Mouse (Mus musculus): ENCODE results near the gene Cebpz. TPM values are rescaled to one million over a fixed set of nuclear protein-coding genes. Genes with fewer than 3 reads are reported as not detected.

Cebpz gene
- polyA plus RNA-seq, 1 experiment from 2014 or later, result 52.3 TPM

GRCm38 (mm10) chr17:78951225-78951624 is 14.4 kb upstream of the Cebpz start:
- Histone ChIP-seq H3K9ac (ENCODE audit: low read length) (no peak overlapping the region), H3K27me3 (replicated peaks; ENCODE audit: control insufficient read depth, insufficient read depth, low read length) (no peaks in the 10 kb centered on the region), H3K4me3 (ENCODE audit: low read depth, low read length) (no peak overlapping the region), H3K4me1 (ENCODE audit: control insufficient read depth, insufficient read depth, low read length) (no peaks in the 10 kb centered on the region), H3K36me3 (ENCODE audit: control insufficient read depth, insufficient read depth, low read length) (peaks cover 79% of the 10 kb centered on the region), H3K27ac (ENCODE audit: low read depth, low read length) (no peak overlapping the region), H3K4me2 (ENCODE audit: low read length) (no peak overlapping the region), H3K9me3 (replicated peaks; ENCODE audit: control insufficient read depth, low read length) (no peaks in the 10 kb centered on the region)
- no peak for DNase-seq (ENCODE audit: low spot score)
- 94% methylated on average over 5 of the region's 5 CpGs for WGBS
- ATAC-seq, result no peak

GRCm38 (mm10) chr17:78942579-78942978 is 5.7 kb upstream of the Cebpz start:
- no peaks in the 10 kb centered on the region for H3K27me3 ChIP-seq (replicated peaks; ENCODE audit: control insufficient read depth, insufficient read depth, low read length)
- no peak overlapping the region for H3K4me3 ChIP-seq (ENCODE audit: low read depth, low read length)
- H3K4me1 ChIP-seq (ENCODE audit: control insufficient read depth, insufficient read depth, low read length), result peaks cover 3% of the 10 kb centered on the region; the same call in 1 of the 2 replicates
- DNase-seq (ENCODE audit: low spot score), result no peak
- H3K36me3 ChIP-seq (ENCODE audit: control insufficient read depth, insufficient read depth, low read length), result peaks cover 51% of the 10 kb centered on the region
- WGBS, result 77% methylated on average over 11 of the region's 11 CpGs
- H3K9ac ChIP-seq (ENCODE audit: low read length), result no peak overlapping the region
- H3K4me2 ChIP-seq (ENCODE audit: low read length), result no peak overlapping the region
- no peaks in the 10 kb centered on the region for H3K9me3 ChIP-seq (replicated peaks; ENCODE audit: control insufficient read depth, low read length)
- ATAC-seq, result no peak
- no peak overlapping the region for H3K27ac ChIP-seq (ENCODE audit: low read depth, low read length)

GRCm38 (mm10) chr17:78938927-78939326 is 2.1 kb upstream of the Cebpz start:
- H3K4me2 ChIP-seq (ENCODE audit: low read length), result no peak overlapping the region
- H3K9me3 ChIP-seq (replicated peaks; ENCODE audit: control insufficient read depth, low read length), result no peaks in the 10 kb centered on the region
- H3K4me1 ChIP-seq (ENCODE audit: control insufficient read depth, insufficient read depth, low read length), result peaks cover 10% of the 10 kb centered on the region
- no peak overlapping the region for H3K9ac ChIP-seq (ENCODE audit: low read length)
- no peak overlapping the region for H3K27ac ChIP-seq (ENCODE audit: low read depth, low read length)
- DNase-seq (ENCODE audit: low spot score) (no peak), ATAC-seq (no peak)
- H3K36me3 ChIP-seq (ENCODE audit: control insufficient read depth, insufficient read depth, low read length), result peaks cover 42% of the 10 kb centered on the region
- no peak overlapping the region for H3K4me3 ChIP-seq (ENCODE audit: low read depth, low read length)
- H3K27me3 ChIP-seq (replicated peaks; ENCODE audit: control insufficient read depth, insufficient read depth, low read length), result no peaks in the 10 kb centered on the region
- WGBS, result 88% methylated on average over 4 of the region's 4 CpGs

GRCm38 (mm10) chr17:78937229-78937853 is 475 bp upstream of the Cebpz start:
- Histone ChIP-seq H3K27me3 (replicated peaks; ENCODE audit: control insufficient read depth, insufficient read depth, low read length) (no peaks in the 10 kb centered on the region), H3K4me2 (ENCODE audit: low read length) (peak overlapping the region; percentile 71), H3K9ac (ENCODE audit: low read length) (peak overlapping the region; percentile 73), H3K27ac (ENCODE audit: low read depth, low read length) (peak overlapping the region; percentile 27; the same call in 1 of the 2 replicates), H3K36me3 (ENCODE audit: control insufficient read depth, insufficient read depth, low read length) (peaks cover 46% of the 10 kb centered on the region), H3K9me3 (replicated peaks; ENCODE audit: control insufficient read depth, low read length) (no peaks in the 10 kb centered on the region), H3K4me1 (ENCODE audit: control insufficient read depth, insufficient read depth, low read length) (peaks cover 10% of the 10 kb centered on the region), H3K4me3 (ENCODE audit: low read depth, low read length) (peak overlapping the region; percentile 60)
- ATAC-seq, result peak; percentile 38
- WGBS, result 8% methylated on average over 26 of the region's 26 CpGs
- no peak for DNase-seq (ENCODE audit: low spot score)

- H3K9me3 ChIP-seq (replicated peaks; ENCODE audit: control insufficient read depth, low read length), result no peaks in the 10 kb centered on the region
- DNase-seq (ENCODE audit: low spot score) (no peak), ATAC-seq (no peak)
- H3K4me3 ChIP-seq (ENCODE audit: low read depth, low read length), result peak overlapping the region; percentile 60
- peak overlapping the region; percentile 73 for H3K9ac ChIP-seq (ENCODE audit: low read length)
- H3K4me2 ChIP-seq (ENCODE audit: low read length), result peak overlapping the region; percentile 71
- H3K27me3 ChIP-seq (replicated peaks; ENCODE audit: control insufficient read depth, insufficient read depth, low read length), result no peaks in the 10 kb centered on the region
- peaks cover 48% of the 10 kb centered on the region for H3K36me3 ChIP-seq (ENCODE audit: control insufficient read depth, insufficient read depth, low read length)
- H3K27ac ChIP-seq (ENCODE audit: low read depth, low read length), result no peak overlapping the region
- 87% methylated on average over 2 of the region's 2 CpGs for WGBS
- H3K4me1 ChIP-seq (ENCODE audit: control insufficient read depth, insufficient read depth, low read length), result peaks cover 10% of the 10 kb centered on the region
These were observed 1.0 kb downstream of the Cebpz start for GRCm38 (mm10) chr17:78935857-78936256.

- H3K4me2 ChIP-seq (ENCODE audit: low read length), result peak overlapping the region; percentile 72
- 45% methylated on average over 6 of the region's 6 CpGs for WGBS
- no peaks in the 10 kb centered on the region for H3K27me3 ChIP-seq (replicated peaks; ENCODE audit: control insufficient read depth, insufficient read depth, low read length)
- H3K27ac ChIP-seq (ENCODE audit: low read depth, low read length), result no peak overlapping the region
- H3K9me3 ChIP-seq (replicated peaks; ENCODE audit: control insufficient read depth, low read length), result no peaks in the 10 kb centered on the region
- H3K36me3 ChIP-seq (ENCODE audit: control insufficient read depth, insufficient read depth, low read length), result peaks cover 39% of the 10 kb centered on the region
- ATAC-seq (no peak), DNase-seq (ENCODE audit: low spot score) (no peak)
- H3K9ac ChIP-seq (ENCODE audit: low read length), result peak overlapping the region; percentile 79; the same call in 1 of the 2 replicates
- peaks cover 10% of the 10 kb centered on the region; the same call in 1 of the 2 replicates for H3K4me1 ChIP-seq (ENCODE audit: control insufficient read depth, insufficient read depth, low read length)
- H3K4me3 ChIP-seq (ENCODE audit: low read depth, low read length), result 0 out of 2 replicates have a peak overlapping the region, but pooled peaks have one; percentile 58
These were observed 19.2 kb downstream of the Cebpz start for GRCm38 (mm10) chr17:78917696-78918095.

- peaks cover 31% of the 10 kb centered on the region for H3K36me3 ChIP-seq (ENCODE audit: control insufficient read depth, insufficient read depth, low read length)
- 3% methylated on average over 11 of the region's 11 CpGs for WGBS
- peak overlapping the region; percentile 76 for H3K27ac ChIP-seq (ENCODE audit: low read depth, low read length)
- peak overlapping the region; percentile 58 for H3K4me3 ChIP-seq (ENCODE audit: low read depth, low read length)
- peak overlapping the region; percentile 72 for H3K4me2 ChIP-seq (ENCODE audit: low read length)
- DNase-seq (ENCODE audit: low spot score) (no peak), ATAC-seq (peak; percentile 10; the same call in 1 of the 2 replicates)
- no peaks in the 10 kb centered on the region for H3K27me3 ChIP-seq (replicated peaks; ENCODE audit: control insufficient read depth, insufficient read depth, low read length)
- no peaks in the 10 kb centered on the region for H3K9me3 ChIP-seq (replicated peaks; ENCODE audit: control insufficient read depth, low read length)
- H3K9ac ChIP-seq (ENCODE audit: low read length), result peak overlapping the region; percentile 79
- H3K4me1 ChIP-seq (ENCODE audit: control insufficient read depth, insufficient read depth, low read length), result peaks cover 10% of the 10 kb centered on the region; the same call in 1 of the 2 replicates
These were observed 20.0 kb downstream of the Cebpz start for GRCm38 (mm10) chr17:78916899-78917298.

GRCm38 (mm10) chr17:78916369-78916813 is 20.5 kb downstream of the Cebpz start, which contains the start of gene Cebpzos:
Cebpzos (plus strand) TSS chr17:78916500.
- Histone ChIP-seq H3K9ac (ENCODE audit: low read length) (peak within 1 kb of the TSS; percentile 79), H3K27ac (ENCODE audit: low read depth, low read length) (peak within 1 kb of the TSS; percentile 76), H3K4me2 (ENCODE audit: low read length) (peak within 1 kb of the TSS; percentile 72), H3K4me1 (ENCODE audit: control insufficient read depth, insufficient read depth, low read length) (peaks cover 10% of the 10 kb centered on the region; the same call in 1 of the 2 replicates), H3K36me3 (ENCODE audit: control insufficient read depth, insufficient read depth, low read length) (peaks cover 26% of the 10 kb centered on the region), H3K27me3 (replicated peaks; ENCODE audit: control insufficient read depth, insufficient read depth, low read length) (no peaks in the 10 kb centered on the region), H3K9me3 (replicated peaks; ENCODE audit: control insufficient read depth, low read length) (no peaks in the 10 kb centered on the region), H3K4me3 (ENCODE audit: low read depth, low read length) (peak within 1 kb of the TSS; percentile 58)
- ATAC-seq (peak; percentile 93), DNase-seq (ENCODE audit: low spot score) (peak; percentile 91)
- under 1% methylated on average over 37 of the region's 37 CpGs for WGBS

GRCm38 (mm10) chr17:78915772-78916171 is 21.1 kb downstream of the Cebpz start:
- DNase-seq (ENCODE audit: low spot score) (peak; percentile 46), ATAC-seq (peak; percentile 13)
- no peaks in the 10 kb centered on the region for H3K9me3 ChIP-seq (replicated peaks; ENCODE audit: control insufficient read depth, low read length)
- H3K4me2 ChIP-seq (ENCODE audit: low read length), result peak overlapping the region; percentile 72
- WGBS, result 53% methylated on average over 6 of the region's 6 CpGs
- peaks cover 21% of the 10 kb centered on the region for H3K36me3 ChIP-seq (ENCODE audit: control insufficient read depth, insufficient read depth, low read length)
- peak overlapping the region; percentile 76; the same call in 1 of the 2 replicates for H3K27ac ChIP-seq (ENCODE audit: low read depth, low read length)
- no peaks in the 10 kb centered on the region for H3K27me3 ChIP-seq (replicated peaks; ENCODE audit: control insufficient read depth, insufficient read depth, low read length)
- peak overlapping the region; percentile 58 for H3K4me3 ChIP-seq (ENCODE audit: low read depth, low read length)
- H3K4me1 ChIP-seq (ENCODE audit: control insufficient read depth, insufficient read depth, low read length), result peaks cover 10% of the 10 kb centered on the region; the same call in 1 of the 2 replicates
- H3K9ac ChIP-seq (ENCODE audit: low read length), result peak overlapping the region; percentile 79
